13 mouse cellular contexts compared by ENCODE assay signal in genomic region chr6:101359646-101360045, GRCm38 (mm10). TPM values are rescaled to one million over a fixed set of nuclear protein-coding genes. Genes with fewer than 3 reads are reported as not detected.
A peak's percentile ranks its signal among the peaks of the same experiment; 100 is the strongest.
DNase-seq lines count a peak whose midpoint lies in the region; ATAC-seq lines count a peak whose summit lies in the region.
"Had no signal": no experiment of that assay in that cellular context is flagged by ENCODE, and none has a peak within 500 bp of the region (broad histone marks: within the 10 kb centered on the region; RNA-seq: fewer than 3 reads in every experiment).

No protein-coding gene starts in this region.

- H3K27ac ChIP-seq in heart, embryonic 11.5 days (ENCODE audit: low read depth, low read length): 0 out of 2 replicates have a peak overlapping the region, but pooled peaks have one; percentile 10
- H3K27ac ChIP-seq: forebrain, embryonic 15.5 days; macrophage had no signal

- H3K4me3 ChIP-seq in heart, embryonic 11.5 days (ENCODE audit: low read depth, low read length): no peak overlapping the region
- H3K4me3 ChIP-seq: forebrain, embryonic 15.5 days had no signal

- H3K4me1 ChIP-seq in heart, embryonic 11.5 days (ENCODE audit: control insufficient read depth, insufficient read depth, low read length): peaks cover 47% of the 10 kb centered on the region

- no peaks in the 10 kb centered on the region for H3K9me3 ChIP-seq in heart, embryonic 11.5 days (replicated peaks; ENCODE audit: control insufficient read depth, low read length)
- H3K9me3 ChIP-seq: forebrain, embryonic 15.5 days had no signal

- no peak overlapping the region for H3K4me2 ChIP-seq in heart, embryonic 11.5 days
- H3K4me2 ChIP-seq: forebrain, embryonic 15.5 days had no signal

- 63% methylated on average over 4 of the region's 4 CpGs for WGBS in heart, embryonic 11.5 days (ENCODE audit: insufficient replicate concordance)

- intact Hi-C loops in heart, postnatal 10 days (cut with DNase I): no loop called here

- DNase-seq in heart, postnatal 10 days: no peak
- peak; percentile 37 to 38 for DNase-seq in spleen, postnatal 36 days (ENCODE audit: low spot score in 2 of 2)
- no peak for DNase-seq in spleen, postnatal 10 days (ENCODE audit: low spot score in 2 of 2)
- DNase-seq in lung, postnatal 14 days: peak; percentile 23
- DNase-seq in thymus, postnatal 25 days: peak; percentile 22
- DNase-seq in ovary, postnatal 10 days (ENCODE audit: low spot score): no peak
- DNase-seq in right cerebral cortex, adult 2 months (ENCODE audit: low spot score in 2 of 2): no peak
- DNase-seq: cerebellum, adult 2 months; gastrocnemius, postnatal 25 days had no signal

- no peak overlapping the region for H3K9ac ChIP-seq in heart, embryonic 11.5 days (ENCODE audit: low read depth, low read length)
- H3K9ac ChIP-seq: forebrain, embryonic 15.5 days had no signal

- ATAC-seq in heart, embryonic 11.5 days (replicated peaks; ENCODE audit: insufficient number of reproducible peaks, low FRiP score, low TSS enrichment): no peak
- ATAC-seq: forebrain, embryonic 15.5 days had no signal

- no peaks in the 10 kb centered on the region for H3K27me3 ChIP-seq in heart, embryonic 11.5 days (ENCODE audit: control insufficient read depth, insufficient read depth, low read length)
- H3K27me3 ChIP-seq: CH12.LX; forebrain, embryonic 15.5 days had no signal

- H3K36me3 ChIP-seq in heart, embryonic 11.5 days (ENCODE audit: control insufficient read depth, insufficient read depth, low read length): no peaks in the 10 kb centered on the region
- H3K36me3 ChIP-seq: forebrain, embryonic 15.5 days had no signal

RNA-seq across cellular contexts. Expression of gene Pdzrn3, which starts 18.1 kb away (rescaled TPM):
- polyA plus RNA-seq in heart, embryonic 11.5 days (2014; fragmentation: Nextera tagmentation; extraction: Ambion mirVana): 9.5 and 10.5 TPM in 2 replicates
- 10 to 100 TPM; 41.4 to 69.5 TPM for total RNA-seq in heart, postnatal 10 days (2021)
- total RNA-seq: CH12.LX had no signal
- polyA plus RNA-seq: macrophage had no signal

Comparison
In these comparisons a context has a peak if more than half of its experiments do, and no peak if none do; other contexts are left out.
1. DNase-seq: peak in spleen, postnatal 36 days (2 of 2), lung, postnatal 14 days (single experiment) and thymus, postnatal 25 days (single experiment); none in heart, postnatal 10 days (0 of 2), spleen, postnatal 10 days (0 of 2), ovary, postnatal 10 days (single experiment) and right cerebral cortex, adult 2 months (0 of 2).